Mouse (Mus musculus) erythroid progenitor cell, adult 5-6 weeks (primary cell): ENCODE data around the gene Grm4. TPM values are rescaled to one million over a fixed set of nuclear protein-coding genes. Genes with fewer than 3 reads are reported as not detected.

Source experiments
- ATAC-seq: replicated peaks from 2 replicates; pipeline ENCODE4 v1.8.0; 2016; ENCODE audit warnings: moderate number of reproducible peaks, mild to moderate bottlenecking, moderate TSS enrichment, inconsistent platforms; ENCODE audit not compliant: poor library complexity, low FRiP score, severe bottlenecking
- total RNA-seq, 2 experiments: library from RNA; stranded (forward) in 1 of 2; stranded (reverse) in 1 of 2; fragments of 150-400 nt in 1 of 2; fragments of 186-747, 209-891 nt in 1 of 2; gene quantifications; 2 replicates each; pipeline versions ENCODE4 v1.2.3 to v1.2.4; 2015 to 2017; ENCODE audit warnings: low replicate concordance in 2 of 2

Grm4 gene
- total RNA-seq, 2 experiments from 2014 or later, result not detected

- no peak for ATAC-seq
These were observed 66.0 kb downstream of the Grm4 start for GRCm38 (mm10) chr17:27455012-27455784.

GRCm38 (mm10) chr17:27454396-27454795 lies 66.8 kb downstream of the Grm4 start:
- no peak for ATAC-seq

GRCm38 (mm10) chr17:27453045-27453444 lies 68.2 kb downstream of the Grm4 start:
- no peak for ATAC-seq

GRCm38 (mm10) chr17:27451787-27452186 lies 69.4 kb downstream of the Grm4 start:
- ATAC-seq, result no peak

GRCm38 (mm10) chr17:27451216-27451615 lies 70.0 kb downstream of the Grm4 start:
- ATAC-seq, result no peak

- no peak for ATAC-seq
These were observed 71.4 kb downstream of the Grm4 start for GRCm38 (mm10) chr17:27449757-27450330.

- ATAC-seq, result no peak
These were observed 72.5 kb downstream of the Grm4 start for GRCm38 (mm10) chr17:27448749-27449148.

GRCm38 (mm10) chr17:27445364-27446075 lies 75.7 kb downstream of the Grm4 start:
- no peak for ATAC-seq

- no peak for ATAC-seq
These were observed 78.6 kb downstream of the Grm4 start for GRCm38 (mm10) chr17:27442538-27443113.

- no peak for ATAC-seq
These were observed 79.4 kb downstream of the Grm4 start for GRCm38 (mm10) chr17:27441778-27442177.

GRCm38 (mm10) chr17:27435799-27436198 lies 85.4 kb downstream of the Grm4 start:
- ATAC-seq, result no peak

- ATAC-seq, result no peak
These were observed 86.0 kb downstream of the Grm4 start for GRCm38 (mm10) chr17:27435225-27435624.

- ATAC-seq, result no peak
These were observed 87.1 kb downstream of the Grm4 start for GRCm38 (mm10) chr17:27434066-27434465.

- no peak for ATAC-seq
These were observed 88.0 kb downstream of the Grm4 start for GRCm38 (mm10) chr17:27433179-27433680.

GRCm38 (mm10) chr17:27432145-27432650 lies 89.0 kb downstream of the Grm4 start:
- no peak for ATAC-seq

- no peak for ATAC-seq
These were observed 90.0 kb downstream of the Grm4 start for GRCm38 (mm10) chr17:27431049-27431839.

- ATAC-seq, result no peak
These were observed 91.4 kb downstream of the Grm4 start for GRCm38 (mm10) chr17:27429757-27430156.

- no peak for ATAC-seq
These were observed 96.2 kb downstream of the Grm4 start for GRCm38 (mm10) chr17:27425016-27425415.

- ATAC-seq, result no peak
These were observed 96.8 kb downstream of the Grm4 start for GRCm38 (mm10) chr17:27424356-27424755.
